Mouse (Mus musculus) liver, postnatal 0 days (tissue): ENCODE data around the gene Peli3.

Experiments
- CTCF ChIP-seq: sonication (generic); IDR thresholded peaks from 2 replicates; pipeline ENCODE4 v1.5.1; 2016; ENCODE audit warnings: antibody characterized with exemption, low read depth
- EP300 ChIP-seq: IDR thresholded peaks from 2 replicates; pipeline ENCODE4 v1.6.1; 2016; ENCODE audit warnings: antibody characterized with exemption, low read depth, mild to moderate bottlenecking

DNA sequence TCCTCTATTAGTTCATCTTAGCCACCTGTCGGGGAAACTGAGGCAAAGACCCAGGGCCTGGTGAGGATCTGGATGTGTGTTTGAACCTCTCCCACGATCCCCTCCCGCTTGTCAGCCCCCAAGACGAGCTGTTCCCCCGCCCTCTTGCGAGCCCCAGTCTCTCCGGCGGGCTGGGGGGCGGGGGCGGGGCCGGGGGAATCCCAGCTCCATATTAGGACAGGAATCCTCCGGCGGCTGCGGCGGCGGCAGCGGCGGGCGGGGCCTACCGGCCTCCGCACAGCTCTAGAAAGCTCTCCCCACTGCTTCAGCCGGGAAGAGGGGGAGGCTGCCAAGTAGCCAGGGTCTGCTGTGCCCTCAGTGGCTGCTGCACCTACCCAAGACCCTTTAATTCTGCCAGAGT lies 47.8 kb upstream of the Peli3 start:
- TF ChIP-seq CTCF (no peak), EP300 (no peak)
